Mouse (Mus musculus) midbrain, postnatal 0 days (tissue): ENCODE data around the gene Cyp4f37. TPM values are rescaled to one million over a fixed set of nuclear protein-coding genes. Genes with fewer than 3 reads are reported as not detected.
"Not testable (repeated sequence)": the region's sequence is repeated elsewhere in the genome, so short reads cannot be mapped to it uniquely, and the experiment has no call there.

ENCODE experiments used
- ATAC-seq: fragments of 200-750 bp; cut with Nextera tagmentation; 2 replicates; pipeline ENCODE4 v1.8.0; 2017; ENCODE audit warnings: moderate number of reproducible peaks, mild to moderate bottlenecking, moderate TSS enrichment, moderate library complexity; ENCODE audit not compliant: low FRiP score
- DNase-seq: peaks from one replicate; pipeline ENCODE4 v3.0.0-alpha.2; 2015; ENCODE audit warnings: low spot score
- H3K27ac ChIP-seq: fragments of 300-500 bp; sonication (generic); 2 replicates; pipeline ENCODE4 v1.5.1; 2014; ENCODE audit warnings: low read depth, mild to moderate bottlenecking, low read length, mixed read lengths
- H3K27me3 ChIP-seq: fragments of 300-500 bp; sonication (generic); 2 replicates; pipeline ENCODE4 v1.6.1; 2014; ENCODE audit warnings: low read length, control low read depth, mixed read lengths; ENCODE audit not compliant: insufficient read depth
- H3K36me3 ChIP-seq: fragments of 300-500 bp; sonication (generic); 2 replicates; pipeline ENCODE4 v1.6.1; 2014; ENCODE audit warnings: low read length, control low read depth, mixed read lengths; ENCODE audit not compliant: insufficient read depth
- H3K4me1 ChIP-seq: fragments of 300-500 bp; sonication (generic); 2 replicates; pipeline ENCODE4 v1.6.1; 2014; ENCODE audit warnings: mild to moderate bottlenecking, control low read depth, antibody characterized with exemption, low read length, mixed read lengths; ENCODE audit not compliant: insufficient read depth
- H3K4me2 ChIP-seq: fragments of 300-500 bp; sonication (generic); 2 replicates; pipeline ENCODE4 v1.6.1; 2014; ENCODE audit warnings: low read depth, mild to moderate bottlenecking, low read length, mixed read lengths; ENCODE audit not compliant: poor library complexity, severe bottlenecking
- H3K4me3 ChIP-seq: fragments of 300-500 bp; sonication (generic); 2 replicates; pipeline ENCODE4 v1.5.1; 2014; ENCODE audit warnings: low read depth, mild to moderate bottlenecking, low read length, moderate library complexity
- H3K9ac ChIP-seq: fragments of 300-500 bp; sonication (generic); replicated peaks from 2 replicates; pipeline ENCODE4 v1.6.1; 2014; ENCODE audit warnings: mild to moderate bottlenecking, low read length, moderate library complexity, mixed read lengths; ENCODE audit not compliant: poor library complexity, severe bottlenecking
- H3K9me3 ChIP-seq: fragments of 300-500 bp; sonication (generic); 2 replicates; pipeline ENCODE4 v1.6.1; 2016; ENCODE audit warnings: low read length, control low read depth
- CTCF ChIP-seq: IDR thresholded peaks from 2 replicates; pipeline ENCODE4 v1.5.1; 2016; ENCODE audit warnings: antibody characterized with exemption, mild to moderate bottlenecking
- WGBS: fragments of 180-500 bp; shearing (Covaris S2); extraction: QIAGEN DNeasy Blood & Tissue Kit; methylation state at CpG from one replicate; pipeline ENCODE4 v1.1.7; 2014; 5-methylcytosine and 5-hydroxymethylcytosine counted together
- polyA plus RNA-seq: library from polyadenylated mRNA; unstranded; fragments of >200 nt; fragmentation: Nextera tagmentation; extraction: Ambion mirVana; gene quantifications from 2 replicates; pipeline ENCODE4 v1.2.1, GENCODE M21; 2015
- total RNA-seq: library from RNA; depleted of rRNA; stranded (reverse); fragments of >200 nt; gene quantifications from 2 replicates; pipeline ENCODE4 v1.2.3, GENCODE M21; 2014; rRNA removed

The Cyp4f37 gene
- not detected in 2 replicates for total RNA-seq
- not detected in 2 replicates for polyA plus RNA-seq

GRCm38 (mm10) chr17:32621018-32621417 lies at the start of gene Cyp4f37:
Cyp4f37 (plus strand) TSS chr17:32621309.
- not testable (repeated sequence) for H3K36me3 ChIP-seq

DNA sequence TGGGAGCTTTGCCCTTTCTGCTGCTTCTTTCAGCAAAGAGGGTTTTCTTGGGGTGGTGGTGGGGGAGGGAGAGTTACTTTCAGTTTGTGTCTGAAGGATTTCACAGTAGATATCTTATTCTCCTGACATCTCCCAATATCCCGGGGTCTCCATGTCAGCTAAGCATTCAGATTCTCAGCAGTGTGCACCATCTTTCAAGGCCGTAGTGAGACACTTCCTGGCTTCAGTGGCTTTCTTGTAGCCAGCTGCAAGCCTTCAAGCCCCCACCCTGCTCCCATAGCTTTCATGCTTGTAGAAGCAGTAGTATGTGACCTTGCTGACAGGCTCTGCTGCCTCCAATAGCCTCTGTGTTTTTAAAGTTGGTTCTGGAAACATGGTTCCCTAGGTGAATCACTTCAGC lies 47.8 kb upstream of the Cyp4f37 start:
- ATAC-seq, DNase-seq, H3K36me3 ChIP-seq, H3K4me3 ChIP-seq, H3K9ac ChIP-seq, H3K27me3 ChIP-seq, H3K27ac ChIP-seq, H3K4me1 ChIP-seq, H3K9me3 ChIP-seq, H3K4me2 ChIP-seq: not testable (repeated sequence)
- 42% methylated on average over 2 of the region's 2 CpGs for WGBS

More at GRCm38 (mm10) chr17:32621018-32621417, at the start of gene Cyp4f37:
- not testable (repeated sequence) for H3K27ac ChIP-seq, DNase-seq, H3K9me3 ChIP-seq, H3K27me3 ChIP-seq, ATAC-seq, H3K4me2 ChIP-seq, H3K4me3 ChIP-seq, H3K9ac ChIP-seq, H3K4me1 ChIP-seq
- WGBS = 81% methylated on average over 4 of the region's 4 CpGs

DNA sequence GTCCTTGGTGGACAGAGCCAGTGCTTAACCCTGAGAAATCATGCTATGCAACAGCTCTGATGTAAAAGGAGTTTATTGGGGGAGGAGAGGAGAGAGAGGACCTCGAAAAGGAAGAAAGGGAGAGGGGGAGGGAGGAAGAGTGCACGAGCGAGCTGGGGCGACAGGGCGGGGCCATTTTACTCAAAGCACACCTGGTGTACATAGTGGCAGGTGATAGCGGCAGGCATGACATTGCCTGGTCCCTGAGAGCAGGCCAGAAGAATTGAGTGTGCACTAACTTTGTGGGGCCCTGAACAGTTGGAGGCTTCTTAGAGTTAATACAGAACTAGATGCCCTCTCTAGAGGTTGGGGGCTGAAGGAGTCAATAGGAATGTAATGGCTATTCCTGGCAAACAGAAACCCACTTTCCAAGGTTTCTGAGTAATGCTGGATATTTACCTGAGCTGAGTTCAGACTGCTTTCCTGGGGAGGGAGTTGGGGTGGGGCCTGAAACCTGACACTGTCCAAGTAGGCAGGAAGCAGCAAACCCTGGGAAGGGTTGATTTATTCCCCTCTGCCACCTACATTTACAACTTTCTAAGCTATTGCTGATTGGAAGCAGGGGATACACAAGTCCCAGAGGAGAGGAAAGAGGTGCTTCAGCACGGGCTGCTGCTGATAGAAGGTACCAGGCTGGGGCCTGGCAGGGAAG lies 43.5 kb upstream of the Cyp4f37 start:
- ATAC-seq = no peak
- Histone ChIP-seq H3K27ac (no peak overlapping the region), H3K4me2 (no peak overlapping the region), H3K9me3 (no peaks in the 10 kb centered on the region), H3K36me3 (no peaks in the 10 kb centered on the region), H3K9ac (no peak overlapping the region), H3K27me3 (no peaks in the 10 kb centered on the region), H3K4me1 (no peaks in the 10 kb centered on the region), H3K4me3 (no peak overlapping the region)
- no peak for DNase-seq
- TF ChIP-seq CTCF = no peak
- 70% methylated on average over 7 of the region's 7 CpGs for WGBS

- H3K27me3 ChIP-seq = no peaks in the 10 kb centered on the region
- H3K4me3 ChIP-seq = no peak overlapping the region
- 89% methylated on average over 18 of the region's 18 CpGs for WGBS
- H3K4me1 ChIP-seq = no peaks in the 10 kb centered on the region
- TF ChIP-seq CTCF = no peak
- H3K9ac ChIP-seq = no peak overlapping the region
- H3K9me3 ChIP-seq = no peaks in the 10 kb centered on the region
- no peak overlapping the region for H3K4me2 ChIP-seq
- no peak for DNase-seq
- no peak overlapping the region for H3K27ac ChIP-seq
- H3K36me3 ChIP-seq = no peaks in the 10 kb centered on the region
- no peak for ATAC-seq
Measured at GRCm38 (mm10) chr17:32596494-32596893, 24.6 kb upstream of the Cyp4f37 start.

GRCm38 (mm10) chr17:32608055-32608454 lies 13.1 kb upstream of the Cyp4f37 start:
- no peak for TF ChIP-seq CTCF
- 71% methylated on average over 1 of the region's 1 CpGs for WGBS
- no peak for DNase-seq

DNA sequence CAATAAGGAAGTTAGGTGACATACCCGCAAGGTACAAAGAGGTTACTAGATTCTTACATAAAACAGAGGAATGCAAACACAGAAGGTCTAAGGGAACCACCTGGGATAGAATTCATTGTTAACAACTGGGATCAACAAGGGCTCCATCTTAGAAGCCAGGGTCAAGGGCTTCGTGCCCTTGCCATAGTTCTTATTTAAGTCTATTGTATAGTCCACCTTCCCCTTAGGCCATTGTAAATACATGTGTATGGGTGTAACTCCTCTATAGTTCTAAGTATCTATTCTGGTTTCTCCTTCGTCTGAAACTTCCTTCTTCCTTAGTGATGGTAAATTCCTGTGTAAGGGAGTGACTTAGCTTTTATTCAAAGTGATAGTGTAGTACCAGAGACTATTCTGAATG lies 10.9 kb upstream of the Cyp4f37 start:
- 84% methylated on average over 3 of the region's 3 CpGs for WGBS
- not testable (repeated sequence) for DNase-seq, H3K27ac ChIP-seq, H3K36me3 ChIP-seq, ATAC-seq, H3K27me3 ChIP-seq, H3K9me3 ChIP-seq, H3K4me1 ChIP-seq, H3K4me3 ChIP-seq, H3K4me2 ChIP-seq, H3K9ac ChIP-seq

More at GRCm38 (mm10) chr17:32608055-32608454, 13.1 kb upstream of the Cyp4f37 start:
- no peak overlapping the region for H3K4me3 ChIP-seq
- H3K4me1 ChIP-seq = no peaks in the 10 kb centered on the region
- H3K9me3 ChIP-seq = no peaks in the 10 kb centered on the region
- no peak overlapping the region for H3K4me2 ChIP-seq
- no peaks in the 10 kb centered on the region for H3K27me3 ChIP-seq
- H3K27ac ChIP-seq = no peak overlapping the region
- no peak for ATAC-seq
- no peak overlapping the region for H3K9ac ChIP-seq
- no peaks in the 10 kb centered on the region for H3K36me3 ChIP-seq
